Mouse (Mus musculus): Measurements from ENCODE around the gene Llgl2.

The Llgl2 gene

GRCm38 (mm10) chr11:115809311-115809781 is 14.5 kb upstream of the Llgl2 start:
- DNase-seq (ENCODE audit: low spot score), result no peak

GRCm38 (mm10) chr11:115810377-115810776 is 13.5 kb upstream of the Llgl2 start:
- DNase-seq (ENCODE audit: low spot score), result no peak

GRCm38 (mm10) chr11:115811381-115812093 is 12.3 kb upstream of the Llgl2 start:
- no peak for DNase-seq (ENCODE audit: low spot score)

GRCm38 (mm10) chr11:115812095-115812494 is 11.8 kb upstream of the Llgl2 start:
- no peak for DNase-seq (ENCODE audit: low spot score)

GRCm38 (mm10) chr11:115812533-115813420 is 11.1 kb upstream of the Llgl2 start:
- DNase-seq (ENCODE audit: low spot score), result no peak

GRCm38 (mm10) chr11:115813507-115814296 is 10.1 kb upstream of the Llgl2 start, which contains the start of gene Caskin2:
Gene Caskin2, minus strand, starts transcription at chr11:115813639.
- peak; percentile 87 for DNase-seq (ENCODE audit: low spot score)

- peak; percentile 83 for DNase-seq (ENCODE audit: low spot score)
These were observed 9.0 kb upstream of the Llgl2 start, which contains the start of gene Tsen54 for GRCm38 (mm10) chr11:115814605-115815450. Gene Tsen54, plus strand, starts transcription at chr11:115814724.

GRCm38 (mm10) chr11:115817331-115817730 is 6.5 kb upstream of the Llgl2 start:
- no peak for DNase-seq (ENCODE audit: low spot score)

GRCm38 (mm10) chr11:115819915-115820623 is 3.8 kb upstream of the Llgl2 start:
- DNase-seq (ENCODE audit: low spot score), result no peak

- no peak for DNase-seq (ENCODE audit: low spot score)
These were observed 2.8 kb upstream of the Llgl2 start for GRCm38 (mm10) chr11:115821001-115821400.

GRCm38 (mm10) chr11:115824813-115825212 is 964 bp downstream of the Llgl2 start:
- no peak for DNase-seq (ENCODE audit: low spot score)

GRCm38 (mm10) chr11:115826487-115826886 is 2.6 kb downstream of the Llgl2 start:
- no peak for DNase-seq (ENCODE audit: low spot score)

GRCm38 (mm10) chr11:115827624-115828023 is 3.8 kb downstream of the Llgl2 start:
- DNase-seq (ENCODE audit: low spot score), result no peak

GRCm38 (mm10) chr11:115829036-115829435 is 5.2 kb downstream of the Llgl2 start:
- DNase-seq (ENCODE audit: low spot score), result no peak

GRCm38 (mm10) chr11:115830550-115831325 is 6.9 kb downstream of the Llgl2 start:
- no peak for DNase-seq (ENCODE audit: low spot score)

- DNase-seq (ENCODE audit: low spot score), result no peak
These were observed 7.7 kb downstream of the Llgl2 start for GRCm38 (mm10) chr11:115831518-115831917.

- DNase-seq (ENCODE audit: low spot score), result no peak
These were observed 8.2 kb downstream of the Llgl2 start for GRCm38 (mm10) chr11:115832064-115832463.

GRCm38 (mm10) chr11:115832523-115832922 is 8.7 kb downstream of the Llgl2 start:
- no peak for DNase-seq (ENCODE audit: low spot score)

- no peak for DNase-seq (ENCODE audit: low spot score)
These were observed 9.2 kb downstream of the Llgl2 start for GRCm38 (mm10) chr11:115833021-115833513.
